Mouse (Mus musculus) liver, embryonic 18 days (tissue): ENCODE measurements around the gene Hscb. TPM values are rescaled to one million over a fixed set of nuclear protein-coding genes. Genes with fewer than 3 reads are reported as not detected.

Source experiments
- polyA plus RNA-seq: library from polyadenylated mRNA; depleted of rRNA; stranded (reverse); fragments of >200 nt; gene quantifications from 2 replicates; pipeline ENCODE4 v1.2.3, GENCODE M21; 2012; rRNA removed

The Hscb gene
- 16.3 and 17.4 TPM in 2 replicates for polyA plus RNA-seq

DNA sequence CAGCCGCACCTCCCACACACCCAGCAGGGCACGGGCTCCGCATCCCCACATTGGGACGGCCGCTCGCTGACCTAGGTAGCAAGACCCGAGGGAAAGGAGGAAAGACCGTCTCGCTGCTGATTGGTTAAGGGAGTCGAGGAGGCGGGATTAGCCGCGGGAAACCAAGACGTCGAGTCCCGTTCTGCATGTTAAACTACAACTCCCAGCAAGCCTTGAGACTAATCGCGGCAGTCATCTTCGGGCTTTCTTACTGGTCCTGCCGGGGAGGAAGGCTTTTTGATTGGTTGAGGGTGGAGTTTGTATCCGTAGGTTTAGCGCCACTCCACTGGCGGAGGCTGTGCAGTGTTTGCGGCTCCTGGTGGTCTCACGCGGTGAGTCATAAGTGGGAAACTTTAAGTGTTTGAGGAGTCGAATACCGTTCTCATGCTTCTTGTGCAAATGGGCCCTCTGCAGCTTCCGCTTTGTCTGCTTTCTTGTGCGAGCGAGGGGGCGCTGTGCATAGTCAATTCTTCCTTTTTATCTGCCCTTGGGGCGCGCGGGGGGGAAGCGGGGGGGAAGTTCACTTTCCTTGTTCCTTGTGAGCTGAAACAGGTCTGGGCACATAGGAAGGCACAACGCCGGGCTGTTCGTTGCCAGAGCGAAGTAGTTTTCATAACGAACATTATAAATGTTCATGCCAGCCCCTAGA is at the start of gene Hscb, which contains the start of gene Chek2:
TSS of gene Hscb (minus strand) at position 100 of the 688 bp plus-strand sequence.
TSS of gene Chek2 (plus strand) at position 302 of the 688 bp plus-strand sequence.

DNA sequence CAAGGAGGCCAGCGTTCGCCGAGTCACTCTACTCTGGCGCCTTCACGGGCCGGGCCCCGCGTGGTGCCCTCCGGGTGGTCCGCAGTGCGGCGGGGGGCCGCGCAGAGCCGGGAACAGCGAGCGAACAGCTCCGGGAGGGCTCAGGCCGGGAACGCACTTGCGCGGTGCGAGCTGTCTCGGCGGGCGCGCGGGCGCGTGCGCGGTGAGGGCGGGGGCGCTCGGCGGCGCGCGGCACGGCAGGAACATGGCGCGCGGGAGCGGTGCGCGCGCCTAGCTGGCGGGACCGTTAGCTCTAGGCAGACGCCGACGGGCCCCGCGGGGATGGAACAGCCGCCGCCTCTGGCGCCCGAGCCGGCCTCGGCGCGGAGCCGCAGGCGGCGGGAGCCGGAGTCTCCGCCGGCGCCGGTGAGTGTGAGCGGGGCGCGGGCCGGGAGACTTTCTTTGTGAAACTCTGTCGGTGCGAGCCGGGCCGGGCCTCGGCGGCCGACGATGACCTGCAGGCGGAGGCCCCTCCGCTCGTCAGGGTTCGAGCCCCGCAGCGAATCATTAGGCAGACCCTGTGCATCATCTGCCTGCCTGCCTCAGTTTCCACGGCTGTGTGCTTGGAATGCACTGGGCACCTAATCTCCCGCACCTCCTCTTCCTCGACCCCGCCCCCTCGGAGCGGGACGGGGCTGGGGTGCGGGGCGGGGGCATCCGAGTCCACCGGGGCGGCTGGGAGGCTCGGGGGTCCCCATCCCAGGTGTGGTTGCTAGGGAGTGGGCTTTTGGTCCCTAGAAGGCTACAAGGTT is 40.2 kb upstream of the Hscb start, which contains the start of gene Ttc28:
TSS of gene Ttc28 (plus strand) at position 220 of the 791 bp plus-strand sequence.

DNA sequence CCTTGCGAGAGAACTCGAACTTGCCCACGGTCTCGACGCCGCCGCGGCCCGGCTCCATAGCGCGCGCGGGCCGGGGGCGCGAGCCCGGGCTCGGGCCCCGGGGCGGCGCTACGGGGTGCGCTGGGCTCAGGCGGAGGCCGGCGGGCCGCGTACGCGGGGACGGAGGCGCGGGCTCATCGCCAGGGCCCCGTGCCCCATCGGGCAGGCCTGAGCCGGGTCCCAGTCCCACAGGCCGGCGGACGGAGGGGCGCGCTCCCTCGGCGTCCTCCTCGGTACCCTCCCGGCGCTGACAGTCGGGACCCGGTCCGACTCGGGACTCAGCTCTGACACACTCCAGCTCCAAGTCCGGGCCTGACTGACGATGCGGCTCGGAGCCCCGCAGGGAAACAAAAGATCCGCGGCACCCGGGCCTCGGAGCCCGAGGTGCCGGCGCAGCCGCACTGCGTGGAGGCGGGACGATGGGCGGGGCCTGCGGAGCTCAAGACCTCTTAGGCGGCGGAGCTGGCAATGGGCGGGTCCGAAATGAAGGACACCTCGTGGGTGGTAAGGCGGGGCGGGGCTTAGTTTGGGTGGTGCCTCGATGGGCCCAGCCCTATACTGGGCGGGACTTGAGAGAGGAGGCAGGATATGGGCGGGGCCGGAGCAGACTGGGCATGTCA is 29.8 kb downstream of the Hscb start, which contains the start of gene Ulk1:
TSS of gene Ulk1 (minus strand) at position 431 of the 659 bp plus-strand sequence.

DNA sequence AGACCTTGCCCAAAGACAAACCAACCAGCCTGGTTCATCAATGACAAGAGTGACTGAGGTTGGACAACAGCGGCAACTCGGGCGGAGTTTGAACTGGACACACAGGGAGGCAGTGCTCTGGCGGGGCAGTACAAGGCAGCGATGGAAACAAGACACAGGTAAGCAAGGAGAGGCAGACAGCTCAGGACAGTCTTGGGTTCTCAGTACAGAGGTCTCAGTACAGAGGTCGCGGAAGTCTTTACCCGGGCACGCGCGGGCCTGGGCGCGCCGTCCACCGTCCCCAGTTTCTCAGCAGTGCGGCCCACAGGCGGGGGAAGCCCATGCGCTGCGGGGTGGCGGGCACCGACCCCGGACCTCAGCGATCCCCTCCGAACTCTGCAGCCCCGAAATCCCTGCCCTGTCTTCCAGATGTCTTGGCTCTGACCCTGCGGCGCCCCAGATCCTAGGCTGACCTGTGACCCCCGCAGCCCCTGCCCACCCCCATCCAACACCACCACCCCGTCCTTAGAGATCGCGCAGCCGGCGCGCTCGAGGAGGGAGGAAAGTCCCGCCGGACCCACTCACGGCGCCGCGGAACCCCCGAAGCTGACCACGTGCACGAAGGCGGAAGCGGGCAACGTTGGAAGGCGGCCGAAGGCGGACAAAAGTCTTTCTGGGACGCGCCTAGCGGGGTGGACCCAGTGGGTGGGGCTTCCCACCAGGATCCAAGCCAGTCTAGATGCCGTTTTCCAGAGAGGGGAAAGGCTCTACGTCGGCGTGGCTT is 59.4 kb downstream of the Hscb start, which contains the start of gene Pus1:
TSS of gene Pus1 (minus strand) at position 662 of the 763 bp plus-strand sequence.

Other genes starting within 250 kb of the Hscb start
- 24.2 and 27.3 TPM in 2 replicates for gene Noc4l, start 186.4 kb downstream of the Hscb start, polyA plus RNA-seq
- 5.2 and 6.2 TPM in 2 replicates for gene Ddx51, start 186.3 kb downstream of the Hscb start, polyA plus RNA-seq
- gene Ep400, start 69.1 kb downstream of the Hscb start, polyA plus RNA-seq = 9.9 and 11.2 TPM in 2 replicates
- 19.2 and 21.6 TPM in 2 replicates for gene Pus1, start 59.1 kb downstream of the Hscb start, polyA plus RNA-seq
- gene Ulk1, start 29.7 kb downstream of the Hscb start, polyA plus RNA-seq = 17.8 and 18.8 TPM in 2 replicates
- gene Chek2, start 202 bp upstream of the Hscb start, polyA plus RNA-seq = 14.4 and 15.7 TPM in 2 replicates
- gene Ttc28, start 40.0 kb upstream of the Hscb start, polyA plus RNA-seq = 0.42 and 0.43 TPM in 2 replicates